Mouse (Mus musculus) left cerebral cortex, adult 2 months (tissue): ENCODE measurements at regions not wholly inside any gene's neighbourhood (a gene's known extent, or its start where the extent isn't known, plus 50 kb on each side); places are given as distances from the start of the nearest gene placed in this dataset.
A peak's percentile ranks its signal among the peaks of the same experiment; 100 is the strongest.

Source experiments
- DNase-seq, 2 experiments: peaks; one replicate each; pipeline ENCODE4 v3.0.0; 2021 to 2022; ENCODE audit warnings: low spot score in 2 of 2, mixed read lengths in 1 of 2; ENCODE audit errors: extremely low spot score in 1 of 2
- H3K27ac ChIP-seq: fragments of 200-600 bp; 2 replicates; pipeline ENCODE4 v1.8.1; 2022
- H3K4me3 ChIP-seq: fragments of 200-600 bp; 2 replicates; pipeline ENCODE4 v1.8.1; 2022
- CTCF ChIP-seq: fragments of 200-600 bp; IDR thresholded peaks from 2 replicates; pipeline ENCODE4 v1.8.1; 2022; ENCODE audit warnings: antibody characterized with exemption, mild to moderate bottlenecking, moderate library complexity
- intact Hi-C: fragments of 180-260 bp; cut with DNase I; formaldehyde crosslinking; loops from one replicate; pipeline ENCODE4 v1.15.1; 2025

DNA sequence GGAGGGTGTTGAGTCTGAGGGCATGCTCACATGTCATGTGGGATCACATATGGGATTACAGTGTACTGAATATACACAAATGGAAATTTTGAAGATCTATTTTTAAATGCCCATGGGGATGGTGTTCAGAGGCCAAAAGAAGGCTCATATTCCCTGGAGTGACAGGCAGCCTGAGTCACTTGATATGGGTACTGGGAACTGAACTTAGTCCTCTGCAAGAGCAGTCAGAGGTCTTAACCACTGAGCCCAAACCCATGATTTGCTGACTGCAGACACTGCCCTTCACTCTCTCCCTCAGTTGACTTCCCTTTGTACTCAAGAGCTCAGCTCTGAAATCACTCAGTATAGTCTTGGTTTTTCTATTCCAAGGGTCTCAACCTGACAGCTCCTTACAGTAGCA is 432.3 kb downstream of the Cdh26 start:
- no peak for TF ChIP-seq CTCF
- no peak overlapping the region for H3K27ac ChIP-seq
- H3K4me3 ChIP-seq: no peak overlapping the region
- intact Hi-C loops: no loop called here
- DNase-seq: no peak

DNA sequence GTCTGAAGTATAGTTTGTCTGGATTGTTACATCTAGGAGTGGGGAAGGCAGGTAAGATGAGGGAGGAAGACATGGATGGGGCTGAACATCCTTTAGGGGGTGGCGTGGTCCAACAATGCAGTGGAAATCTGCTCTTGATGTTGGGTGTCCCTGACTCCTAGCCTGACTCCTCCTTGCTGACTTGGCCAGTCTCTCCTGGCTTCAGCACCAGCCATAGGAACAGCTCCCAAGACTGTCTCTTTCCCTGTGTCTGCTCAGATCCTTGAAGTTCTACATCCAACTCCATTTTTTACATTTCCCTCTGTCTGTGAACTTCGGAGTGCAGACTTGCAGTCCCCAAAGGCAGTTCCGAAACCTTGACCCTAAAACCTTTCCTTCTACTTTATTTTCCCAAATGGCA is 436.8 kb downstream of the Cdh26 start:
- H3K27ac ChIP-seq: no peak overlapping the region
- no peak overlapping the region for H3K4me3 ChIP-seq
- no peak for DNase-seq
- intact Hi-C loops: no loop called here
- TF ChIP-seq CTCF: no peak

DNA sequence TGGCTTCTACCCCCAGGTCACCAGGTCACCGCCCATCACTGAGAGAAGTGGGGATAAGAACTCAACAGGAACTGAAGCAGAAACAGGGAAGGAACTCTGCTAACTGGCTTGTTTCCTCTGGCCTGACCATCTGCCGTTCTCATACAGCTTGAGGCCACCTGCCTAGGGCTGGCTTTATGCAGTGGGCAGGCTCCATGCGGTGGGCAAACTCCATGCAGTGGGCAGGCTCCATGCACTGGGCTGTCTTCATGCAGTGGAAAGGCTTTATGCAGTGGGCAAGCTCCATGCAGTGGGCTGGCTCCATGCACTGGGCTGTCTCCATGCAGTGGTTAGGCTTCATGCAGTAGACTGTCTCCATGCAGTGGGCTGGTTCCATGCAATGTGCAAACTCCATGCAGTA is 438.8 kb downstream of the Cdh26 start:
- no peak for TF ChIP-seq CTCF
- Histone ChIP-seq H3K27ac (no peak overlapping the region), H3K4me3 (no peak overlapping the region)
- DNase-seq: no peak
- intact Hi-C loops: no loop called here

DNA sequence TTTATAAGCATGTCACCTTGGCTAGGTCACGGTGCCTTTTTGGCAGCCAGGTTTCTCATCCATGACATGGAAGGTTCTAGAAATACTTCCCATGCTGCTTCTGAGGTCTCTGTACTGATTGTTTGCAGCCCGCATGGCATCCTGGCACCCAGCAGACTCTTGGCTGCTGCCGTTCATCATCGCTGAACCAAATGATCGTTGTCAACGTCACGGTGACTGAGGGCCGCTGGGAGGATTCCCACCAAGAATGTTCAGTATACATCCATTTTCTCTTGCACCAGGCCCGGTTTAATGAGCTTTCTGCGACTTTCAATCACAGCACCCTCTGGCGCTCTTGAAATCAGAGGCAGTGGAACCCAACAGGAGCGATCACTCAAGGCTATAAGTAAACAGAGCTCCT is 448.1 kb downstream of the Cdh26 start:
- TF ChIP-seq CTCF: no peak
- intact Hi-C loops: no loop called here
- no peak for DNase-seq
- no peak overlapping the region for H3K4me3 ChIP-seq
- H3K27ac ChIP-seq: no peak overlapping the region

DNA sequence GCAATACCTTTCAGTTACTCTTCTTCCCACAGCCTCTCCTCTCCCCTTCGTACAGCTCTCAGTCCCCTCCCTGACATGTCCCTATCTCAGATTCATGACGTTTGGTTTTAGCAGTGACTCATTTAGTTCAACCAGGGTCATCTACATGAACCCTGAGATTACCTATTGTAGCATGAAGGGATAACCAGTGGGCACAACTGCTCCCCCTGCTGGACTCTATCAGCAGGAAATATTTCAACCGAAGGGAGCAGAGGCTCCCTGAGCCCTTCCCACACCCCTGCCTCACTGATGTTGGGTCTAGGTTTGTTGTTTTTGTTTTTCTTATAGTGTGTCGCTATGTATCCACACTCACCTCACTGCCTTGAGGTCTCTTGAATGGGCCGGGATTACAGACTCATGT is 455.4 kb downstream of the Cdh26 start:
- Histone ChIP-seq H3K27ac (no peak overlapping the region), H3K4me3 (no peak overlapping the region)
- intact Hi-C loops: loop anchor here (2.0 to 5.0 kb wide), 2 partner anchors 128 to 257 kb away; no protein-coding TSS in a partner anchor
- DNase-seq: peak; percentile 17 to 24
- peak; percentile 63 for TF ChIP-seq CTCF

DNA sequence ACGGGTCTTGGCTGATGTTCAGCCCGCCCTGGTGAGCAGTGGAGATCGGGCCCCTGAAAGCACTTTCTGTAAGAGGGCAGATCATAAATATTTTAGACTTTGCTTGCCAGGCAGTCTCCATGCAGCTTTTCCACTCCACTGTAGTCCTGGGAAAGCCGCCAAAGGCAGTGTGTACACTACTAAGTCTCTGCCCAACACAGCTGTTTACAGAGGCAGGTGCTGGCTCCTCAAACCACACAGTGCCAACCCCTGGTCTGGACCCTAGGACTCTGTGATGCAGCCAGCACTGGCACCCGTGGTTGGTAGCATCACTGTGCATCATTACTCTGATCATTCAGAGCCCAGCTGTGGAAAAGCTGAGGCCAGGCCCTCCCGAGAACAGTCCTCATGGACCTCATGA is 458.4 kb downstream of the Cdh26 start:
- Histone ChIP-seq H3K27ac (no peak overlapping the region), H3K4me3 (no peak overlapping the region)
- no peak for TF ChIP-seq CTCF
- intact Hi-C loops: loop anchor here (5.0 kb wide), 1 partner anchor 131 kb away; no protein-coding TSS in a partner anchor
- DNase-seq: no peak

DNA sequence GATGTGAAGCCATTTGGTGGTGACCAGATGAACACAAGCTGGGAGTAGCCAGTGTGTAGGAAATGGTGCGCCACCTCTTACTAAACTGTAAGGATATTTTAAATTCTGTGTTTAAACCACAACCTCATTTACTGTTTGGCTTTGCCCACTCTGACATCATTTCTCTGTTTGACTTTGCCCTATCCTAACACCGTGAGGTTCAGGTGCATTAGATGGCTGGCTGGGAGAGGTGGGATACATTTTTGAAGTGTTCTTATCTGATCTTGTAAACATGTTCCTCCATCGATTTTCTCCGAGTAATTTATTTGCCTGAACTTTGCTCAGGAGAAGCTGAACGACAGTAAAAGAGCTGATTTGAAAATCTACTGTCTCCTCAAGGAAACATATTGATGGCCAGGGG is 472.1 kb downstream of the Cdh26 start:
- no peak for DNase-seq
- H3K27ac ChIP-seq: no peak overlapping the region
- intact Hi-C loops: no loop called here
- no peak overlapping the region for H3K4me3 ChIP-seq
- no peak for TF ChIP-seq CTCF

DNA sequence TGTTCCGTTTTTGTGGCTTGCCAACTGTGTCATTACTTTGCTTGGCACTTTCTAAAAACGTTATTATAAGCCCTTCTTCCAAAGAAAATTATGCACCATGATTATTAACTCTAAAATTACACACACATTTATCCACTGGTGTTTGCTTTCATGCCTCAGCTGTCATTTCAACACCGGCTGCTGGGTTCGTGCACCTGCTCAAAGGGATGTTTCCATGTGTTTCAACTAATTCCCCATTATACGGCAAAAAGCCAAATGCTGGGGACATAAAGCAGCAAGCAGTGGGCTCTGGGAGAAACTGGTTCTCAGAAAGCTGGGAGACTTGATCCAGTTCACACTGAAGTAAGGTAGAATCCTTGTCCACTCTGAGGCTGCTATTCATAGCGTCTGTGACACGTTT is 479.0 kb downstream of the Cdh26 start:
- TF ChIP-seq CTCF: no peak
- intact Hi-C loops: no loop called here
- no peak for DNase-seq

DNA sequence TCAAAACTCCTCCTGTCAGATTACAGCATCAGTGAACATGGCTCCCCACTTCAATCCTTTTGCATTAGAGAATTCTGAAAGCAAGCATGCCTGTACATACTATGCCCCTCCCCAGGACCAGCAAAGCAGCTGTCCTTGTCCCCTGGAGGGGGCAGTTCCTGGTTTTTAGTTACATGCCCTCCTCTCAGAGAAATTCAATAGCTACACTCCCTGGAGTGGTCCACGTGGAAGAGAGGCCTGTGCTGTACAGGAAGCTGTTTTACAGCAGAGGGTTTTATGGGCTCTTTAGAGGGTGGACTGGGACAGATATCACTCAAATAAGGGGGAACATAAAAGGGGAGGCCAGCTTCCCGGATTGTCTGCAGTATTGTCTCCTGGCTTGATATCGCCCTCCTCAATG is 481.3 kb downstream of the Cdh26 start:
- TF ChIP-seq CTCF: no peak
- no peak overlapping the region for H3K27ac ChIP-seq
- no peak overlapping the region for H3K4me3 ChIP-seq
- intact Hi-C loops: no loop called here
- no peak for DNase-seq

More for the DNA sequence above, 479.0 kb downstream of the Cdh26 start:
- H3K4me3 ChIP-seq: no peak overlapping the region
- H3K27ac ChIP-seq: no peak overlapping the region

DNA sequence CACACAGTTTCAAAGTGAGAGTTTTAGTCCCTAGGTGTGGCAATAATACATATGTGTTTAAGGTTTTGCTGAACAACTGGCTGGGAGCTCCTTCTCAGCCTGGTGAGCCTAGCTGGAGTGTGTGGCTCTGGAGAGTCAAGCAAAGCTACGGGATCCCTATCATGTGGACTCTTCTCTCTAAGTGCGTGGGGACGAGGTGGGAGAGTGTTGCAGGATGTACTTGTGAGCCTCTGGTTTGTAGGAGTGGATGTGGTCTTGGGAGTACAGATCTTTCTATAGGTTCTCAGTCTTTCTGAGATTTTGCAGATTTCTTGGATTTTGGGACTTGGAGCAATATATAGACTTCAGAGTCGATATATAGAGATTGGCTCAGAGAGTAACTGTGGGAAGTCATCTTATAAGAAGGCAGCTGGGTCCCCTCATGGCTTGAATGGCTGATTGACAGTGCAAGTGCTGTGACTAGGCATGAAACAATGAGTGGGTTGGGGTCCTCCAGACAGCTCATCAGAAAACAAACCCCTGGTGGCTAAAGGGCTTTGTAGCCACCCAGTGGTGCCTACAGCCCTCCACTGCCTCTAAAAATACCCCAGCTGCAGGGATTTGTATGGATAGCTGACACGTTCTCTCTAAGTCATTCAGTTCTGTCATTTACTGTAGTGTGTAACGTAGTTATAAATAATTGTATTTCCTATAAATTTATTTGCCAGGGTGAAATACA is 486.1 kb downstream of the Cdh26 start:
- DNase-seq: no peak
- no peak overlapping the region for H3K27ac ChIP-seq

DNA sequence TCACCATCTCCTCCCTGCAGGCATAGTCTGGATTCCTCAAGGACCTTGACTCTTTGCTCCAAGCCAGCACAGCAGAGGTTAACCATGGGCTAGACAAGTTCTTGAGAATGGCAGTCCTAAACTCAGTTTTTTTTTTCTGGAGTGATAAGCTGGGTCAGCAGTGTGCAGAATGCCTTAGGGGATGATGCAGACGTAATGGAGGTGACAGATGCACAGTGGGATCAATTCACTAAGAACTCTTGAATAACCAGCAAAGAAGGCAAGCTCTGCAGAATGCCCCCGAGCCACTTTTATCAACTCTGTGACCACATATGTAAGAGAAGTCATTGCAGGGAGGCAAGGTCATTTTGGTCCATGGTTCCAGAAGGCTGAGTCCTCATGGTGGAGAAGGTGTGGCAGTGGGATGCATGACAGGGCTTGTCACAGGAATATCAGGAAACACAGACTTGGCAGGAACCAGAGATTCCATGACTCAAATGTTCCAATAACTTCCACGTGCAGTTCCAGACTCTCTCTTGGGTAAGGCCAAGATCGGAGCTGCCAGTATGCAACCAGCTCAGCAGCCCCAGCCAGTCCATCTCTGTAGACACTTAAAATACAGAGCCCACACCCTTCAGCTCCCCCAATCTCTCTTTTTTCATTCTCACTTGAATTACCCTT is 494.3 kb downstream of the Cdh26 start:
- no peak overlapping the region for H3K27ac ChIP-seq
- no peak overlapping the region for H3K4me3 ChIP-seq
- intact Hi-C loops: no loop called here
- TF ChIP-seq CTCF: no peak
- DNase-seq: no peak

More for the DNA sequence above, 486.1 kb downstream of the Cdh26 start:
- no peak for TF ChIP-seq CTCF
- no peak overlapping the region for H3K4me3 ChIP-seq
- intact Hi-C loops: no loop called here

DNA sequence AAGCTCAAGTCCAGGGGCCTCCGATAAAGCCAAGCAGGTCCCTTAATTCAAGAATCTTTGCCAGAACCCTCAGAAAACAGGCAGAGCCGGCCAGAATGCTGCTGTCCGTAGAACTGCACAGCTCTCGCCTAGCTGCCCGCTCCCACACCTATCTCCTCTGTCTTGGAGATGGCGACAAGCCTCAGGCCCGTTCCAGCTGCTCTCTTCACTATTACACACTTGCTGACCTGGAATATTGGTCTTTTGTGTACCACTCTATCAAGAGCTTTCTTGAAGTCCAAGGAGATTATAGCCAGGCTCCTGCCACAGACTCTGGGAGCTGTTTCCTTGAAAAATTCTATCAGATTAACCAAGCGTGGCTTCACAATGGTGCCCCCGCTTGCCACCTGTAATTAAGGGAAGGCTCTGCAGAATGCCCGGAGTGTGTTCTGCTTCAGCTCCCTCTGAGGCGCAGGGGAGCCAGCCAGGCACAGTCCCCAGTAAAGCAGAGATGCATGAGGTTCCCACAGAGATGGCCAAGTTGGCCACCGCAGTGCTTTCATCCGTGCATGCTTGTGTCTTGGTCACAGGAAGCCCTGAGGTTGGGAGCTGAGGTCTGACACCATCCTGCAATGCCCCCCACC is 496.8 kb downstream of the Cdh26 start:
- intact Hi-C loops: no loop called here
- Histone ChIP-seq H3K27ac (no peak overlapping the region), H3K4me3 (no peak overlapping the region)
- TF ChIP-seq CTCF: no peak
- DNase-seq: no peak
